Mouse (Mus musculus): ENCODE measurements around the gene Shank3. TPM values are rescaled to one million over a fixed set of nuclear protein-coding genes. Genes with fewer than 3 reads are reported as not detected.

Gene Shank3
- total RNA-seq, 2 experiments from 2014 or later, result 196 to 197 TPM

- intact Hi-C loops (cut with DNase I), result no loop called here
- DNase-seq (ENCODE audit: extremely low spot score in 1 of 2, low spot score in 2 of 2), result no peak
Measured at GRCm38 (mm10) chr15:89512679-89513078, 13.3 kb downstream of the Shank3 start.

- DNase-seq (ENCODE audit: extremely low spot score in 1 of 2, low spot score in 2 of 2), result no peak
- intact Hi-C loops (cut with DNase I), result no loop called here
Measured at GRCm38 (mm10) chr15:89521951-89522350, 22.5 kb downstream of the Shank3 start.

- intact Hi-C loops (cut with DNase I), result no loop called here
- no peak for DNase-seq (ENCODE audit: extremely low spot score in 1 of 2, low spot score in 2 of 2)
Measured at GRCm38 (mm10) chr15:89522566-89523282, 23.3 kb downstream of the Shank3 start.

GRCm38 (mm10) chr15:89523283-89523832 lies 23.9 kb downstream of the Shank3 start:
- intact Hi-C loops (cut with DNase I), result no loop called here
- no peak for DNase-seq (ENCODE audit: extremely low spot score in 1 of 2, low spot score in 2 of 2)

GRCm38 (mm10) chr15:89524001-89524571 lies 24.7 kb downstream of the Shank3 start:
- no peak for DNase-seq (ENCODE audit: extremely low spot score in 1 of 2, low spot score in 2 of 2)
- intact Hi-C loops (cut with DNase I), result no loop called here

GRCm38 (mm10) chr15:89524611-89525415 lies 25.4 kb downstream of the Shank3 start:
- intact Hi-C loops (cut with DNase I), result no loop called here
- no peak for DNase-seq (ENCODE audit: extremely low spot score in 1 of 2, low spot score in 2 of 2)

GRCm38 (mm10) chr15:89525464-89525863 lies 26.0 kb downstream of the Shank3 start:
- no peak for DNase-seq (ENCODE audit: extremely low spot score in 1 of 2, low spot score in 2 of 2)
- intact Hi-C loops (cut with DNase I), result no loop called here

GRCm38 (mm10) chr15:89525896-89526295 lies 26.5 kb downstream of the Shank3 start:
- DNase-seq (ENCODE audit: extremely low spot score in 1 of 2, low spot score in 2 of 2), result no peak
- intact Hi-C loops (cut with DNase I), result no loop called here

- DNase-seq (ENCODE audit: extremely low spot score in 1 of 2, low spot score in 2 of 2), result no peak
- intact Hi-C loops (cut with DNase I), result no loop called here
Measured at GRCm38 (mm10) chr15:89526776-89527325, 27.4 kb downstream of the Shank3 start.

- intact Hi-C loops (cut with DNase I), result no loop called here
- no peak for DNase-seq (ENCODE audit: extremely low spot score in 1 of 2, low spot score in 2 of 2)
Measured at GRCm38 (mm10) chr15:89527466-89527865, 28.0 kb downstream of the Shank3 start.

- no peak for DNase-seq (ENCODE audit: extremely low spot score in 1 of 2, low spot score in 2 of 2)
- intact Hi-C loops (cut with DNase I), result no loop called here
Measured at GRCm38 (mm10) chr15:89528201-89528850, 28.9 kb downstream of the Shank3 start.

- DNase-seq (ENCODE audit: extremely low spot score in 1 of 2, low spot score in 2 of 2), result no peak
- intact Hi-C loops (cut with DNase I), result no loop called here
Measured at GRCm38 (mm10) chr15:89528923-89529322, 29.5 kb downstream of the Shank3 start.

GRCm38 (mm10) chr15:89530336-89530735 lies 30.9 kb downstream of the Shank3 start:
- intact Hi-C loops (cut with DNase I), result no loop called here
- peak in 1 of 2 experiments; percentile 62 for DNase-seq (ENCODE audit: extremely low spot score in 1 of 2, low spot score in 2 of 2)

GRCm38 (mm10) chr15:89531399-89531798 lies 32.0 kb downstream of the Shank3 start:
- intact Hi-C loops (cut with DNase I), result no loop called here
- DNase-seq (ENCODE audit: extremely low spot score in 1 of 2, low spot score in 2 of 2), result no peak

- DNase-seq (ENCODE audit: extremely low spot score in 1 of 2, low spot score in 2 of 2), result peak; percentile 82 to 88
- intact Hi-C loops (cut with DNase I), result no loop called here
Measured at GRCm38 (mm10) chr15:89532026-89532923, 32.9 kb downstream of the Shank3 start.

- no peak for DNase-seq (ENCODE audit: extremely low spot score in 1 of 2, low spot score in 2 of 2)
- intact Hi-C loops (cut with DNase I), result no loop called here
Measured at GRCm38 (mm10) chr15:89532924-89533842, 33.8 kb downstream of the Shank3 start.

GRCm38 (mm10) chr15:89533843-89534207 lies 34.4 kb downstream of the Shank3 start:
- intact Hi-C loops (cut with DNase I), result no loop called here
- no peak for DNase-seq (ENCODE audit: extremely low spot score in 1 of 2, low spot score in 2 of 2)

All from left cerebral cortex, postnatal 10 days (tissue).